Mouse (Mus musculus): Measurements from ENCODE around the gene Spen.

DNA sequence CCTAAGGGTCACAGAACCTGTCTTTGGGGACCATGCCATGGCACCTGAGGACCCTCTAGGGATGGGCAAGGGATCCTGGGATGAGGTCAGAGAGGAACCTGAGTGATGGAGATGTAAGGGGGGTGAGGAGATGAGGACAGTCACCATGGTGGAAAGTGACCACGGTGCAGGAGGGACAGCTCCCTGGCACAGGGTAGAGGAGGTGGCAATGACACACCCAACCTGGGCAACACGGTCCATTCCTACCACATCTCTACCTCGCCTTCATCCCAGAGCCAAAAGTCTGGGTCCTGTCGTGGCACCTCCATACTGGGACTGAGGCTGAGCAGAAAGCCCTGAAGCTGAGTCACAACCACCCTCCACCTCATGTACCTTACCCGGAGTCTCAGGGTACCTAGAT is 115.6 kb downstream of the Spen start:
- TF ChIP-seq CTCF (IDR thresholded peaks at IDR 0.05) (no peak), EP300 (IDR thresholded peaks at IDR 0.05) (no peak)
